Mouse (Mus musculus): ENCODE measurements around the gene Islr2. TPM values are rescaled to one million over a fixed set of nuclear protein-coding genes. Genes with fewer than 3 reads are reported as not detected.
A peak's percentile ranks its signal among the peaks of the same experiment; 100 is the strongest.

The Islr2 gene
- polyA plus RNA-seq, 1 experiment, result not detected

DNA sequence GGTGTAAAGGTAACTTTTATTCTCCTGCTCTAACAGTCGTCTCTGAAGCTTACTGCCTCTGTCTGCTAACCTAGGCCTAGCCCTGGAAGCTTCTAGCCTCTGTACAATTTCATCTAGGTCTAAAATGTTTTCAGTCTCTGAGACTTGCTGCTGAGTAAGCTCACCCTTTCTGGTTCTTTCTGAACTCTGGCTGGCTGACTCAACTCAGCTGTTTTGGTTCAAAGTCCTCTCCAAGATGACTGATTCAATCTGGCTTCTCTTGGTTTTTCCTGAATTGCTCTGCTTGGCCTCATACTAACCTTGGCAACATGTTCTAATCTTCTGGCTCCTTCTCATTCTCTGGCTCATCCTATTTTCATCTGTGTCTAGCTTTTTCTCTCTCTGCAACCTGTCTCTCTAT, 38.3 kb downstream of the Islr2 start:
- 95% methylated on average over 1 of the region's 1 CpGs for WGBS

DNA sequence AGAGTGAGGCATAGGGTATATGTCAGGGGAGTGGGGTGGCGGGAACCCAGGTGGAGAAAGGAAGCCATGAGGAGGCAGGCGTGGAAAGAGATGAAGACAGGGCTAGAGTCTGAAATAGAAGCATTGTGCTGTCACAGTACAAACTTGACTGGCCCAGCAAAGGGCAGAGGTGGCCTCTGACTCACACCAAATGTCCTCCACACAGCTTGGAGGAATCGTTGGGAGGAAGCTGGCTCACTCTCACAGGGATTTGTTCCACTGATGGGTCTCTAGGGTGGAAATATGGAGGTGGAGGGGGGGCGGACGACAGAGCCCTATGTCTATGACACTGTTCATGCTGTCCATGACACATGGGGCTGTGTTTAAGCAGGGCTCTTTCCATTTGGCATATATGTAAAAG, 41.0 kb downstream of the Islr2 start:
- TF ChIP-seq POLR2A (IDR thresholded peaks at IDR 0.05; ENCODE audit: insufficient read depth, low read depth, low read length) (no peak), CTCF (IDR thresholded peaks at IDR 0.05; ENCODE audit: insufficient read depth, low read depth, low read length) (no peak)
- WGBS, result 68% methylated on average over 5 of the region's 5 CpGs
- no peak overlapping the region for H3K4me3 ChIP-seq (ENCODE audit: insufficient read depth, low read depth, low read length)

More for the DNA sequence above, 38.3 kb downstream of the Islr2 start:
- H3K4me3 ChIP-seq (ENCODE audit: insufficient read depth, low read depth, low read length), result no peak overlapping the region
- H3K27ac ChIP-seq (ENCODE audit: insufficient read depth, low read depth, low read length), result no peak overlapping the region
- TF ChIP-seq POLR2A (IDR thresholded peaks at IDR 0.05; ENCODE audit: insufficient read depth, low read depth, low read length) (no peak), CTCF (IDR thresholded peaks at IDR 0.05; ENCODE audit: insufficient read depth, low read depth, low read length) (no peak)
- H3K4me1 ChIP-seq (ENCODE audit: control insufficient read depth, insufficient read depth, low read length), result peaks cover 7% of the 10 kb centered on the region

DNA sequence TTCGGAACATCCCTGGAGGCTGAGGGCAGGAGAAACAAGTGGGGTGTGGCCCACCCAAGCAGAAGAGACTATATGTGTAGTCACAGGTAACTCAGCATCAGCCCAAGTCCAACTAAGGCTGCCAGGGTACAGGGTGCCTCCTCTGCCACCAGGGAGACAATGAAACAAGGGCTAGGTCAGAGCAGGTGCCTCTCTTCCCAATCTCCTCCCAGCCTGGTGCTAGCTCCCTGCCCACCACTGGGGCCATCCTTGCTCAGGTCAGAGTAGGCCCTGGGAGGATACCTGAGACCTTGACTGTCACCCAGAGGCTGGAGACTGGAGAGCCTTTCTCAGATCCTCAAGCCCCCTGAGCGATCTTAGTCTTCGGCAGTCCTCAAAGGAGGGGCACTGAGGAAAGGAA, 41.9 kb downstream of the Islr2 start:
- TF ChIP-seq CTCF (IDR thresholded peaks at IDR 0.05; ENCODE audit: insufficient read depth, low read depth, low read length) (no peak), POLR2A (IDR thresholded peaks at IDR 0.05; ENCODE audit: insufficient read depth, low read depth, low read length) (no peak)
- Histone ChIP-seq H3K4me1 (ENCODE audit: control insufficient read depth, insufficient read depth, low read length) (peaks cover 23% of the 10 kb centered on the region), H3K4me3 (ENCODE audit: insufficient read depth, low read depth, low read length) (no peak overlapping the region), H3K27ac (ENCODE audit: insufficient read depth, low read depth, low read length) (no peak overlapping the region)
- 98% methylated on average over 3 of the region's 3 CpGs for WGBS

More for the DNA sequence above, 41.0 kb downstream of the Islr2 start:
- H3K27ac ChIP-seq (ENCODE audit: insufficient read depth, low read depth, low read length), result no peak overlapping the region
- H3K4me1 ChIP-seq (ENCODE audit: control insufficient read depth, insufficient read depth, low read length), result peaks cover 15% of the 10 kb centered on the region

DNA sequence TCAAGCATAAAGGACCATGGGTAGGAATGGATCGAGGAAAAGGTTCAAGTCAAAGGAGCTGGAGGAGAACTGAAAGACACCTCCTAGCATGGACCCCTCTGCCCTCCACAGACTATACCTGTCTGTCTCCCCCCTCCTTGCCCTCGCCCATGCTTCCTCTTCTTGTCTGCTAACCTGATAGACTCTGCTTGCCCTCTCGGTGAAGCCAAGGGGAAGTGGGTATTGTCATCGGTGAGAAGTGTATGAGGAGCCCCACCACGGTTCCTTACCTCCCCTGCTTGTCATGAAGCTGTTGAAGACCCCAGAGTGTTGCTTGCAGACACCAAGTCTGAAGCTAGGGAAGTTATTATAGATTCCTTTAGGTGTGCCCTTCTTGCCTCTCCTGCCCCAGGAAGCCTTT, 43.8 kb downstream of the Islr2 start:
- Histone ChIP-seq H3K4me3 (ENCODE audit: insufficient read depth, low read depth, low read length) (no peak overlapping the region), H3K27ac (ENCODE audit: insufficient read depth, low read depth, low read length) (no peak overlapping the region), H3K4me1 (ENCODE audit: control insufficient read depth, insufficient read depth, low read length) (peaks cover 26% of the 10 kb centered on the region)
- TF ChIP-seq POLR2A (IDR thresholded peaks at IDR 0.05; ENCODE audit: insufficient read depth, low read depth, low read length) (no peak), CTCF (IDR thresholded peaks at IDR 0.05; ENCODE audit: insufficient read depth, low read depth, low read length) (no peak)
- WGBS, result 94% methylated on average over 5 of the region's 5 CpGs

DNA sequence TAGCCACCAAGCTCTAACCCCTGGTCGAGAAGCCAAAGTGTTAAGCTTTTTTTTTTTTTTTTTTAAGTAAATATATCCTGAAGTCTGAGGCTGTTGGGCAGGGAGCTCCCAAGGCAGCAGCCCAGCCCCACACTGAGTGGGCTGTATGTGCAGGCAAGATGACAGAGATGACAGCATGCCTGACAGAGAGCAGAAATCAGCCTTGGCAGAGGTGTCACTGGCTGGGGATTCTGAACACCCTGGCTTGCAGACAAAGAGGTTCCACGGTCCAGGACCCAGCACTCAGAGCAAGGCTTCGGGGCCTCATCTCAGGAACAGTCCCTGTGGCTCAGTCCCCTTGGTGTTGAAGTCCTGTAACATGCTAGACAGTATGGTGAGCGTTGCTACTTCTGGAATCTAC, 44.3 kb downstream of the Islr2 start:
- Histone ChIP-seq H3K4me1 (ENCODE audit: control insufficient read depth, insufficient read depth, low read length) (peaks cover 26% of the 10 kb centered on the region), H3K4me3 (ENCODE audit: insufficient read depth, low read depth, low read length) (no peak overlapping the region), H3K27ac (ENCODE audit: insufficient read depth, low read depth, low read length) (no peak overlapping the region)
- 84% methylated on average over 4 of the region's 4 CpGs for WGBS
- no peak for TF ChIP-seq POLR2A (IDR thresholded peaks at IDR 0.05; ENCODE audit: insufficient read depth, low read depth, low read length)
- no peak for TF ChIP-seq CTCF (IDR thresholded peaks at IDR 0.05; ENCODE audit: insufficient read depth, low read depth, low read length)

DNA sequence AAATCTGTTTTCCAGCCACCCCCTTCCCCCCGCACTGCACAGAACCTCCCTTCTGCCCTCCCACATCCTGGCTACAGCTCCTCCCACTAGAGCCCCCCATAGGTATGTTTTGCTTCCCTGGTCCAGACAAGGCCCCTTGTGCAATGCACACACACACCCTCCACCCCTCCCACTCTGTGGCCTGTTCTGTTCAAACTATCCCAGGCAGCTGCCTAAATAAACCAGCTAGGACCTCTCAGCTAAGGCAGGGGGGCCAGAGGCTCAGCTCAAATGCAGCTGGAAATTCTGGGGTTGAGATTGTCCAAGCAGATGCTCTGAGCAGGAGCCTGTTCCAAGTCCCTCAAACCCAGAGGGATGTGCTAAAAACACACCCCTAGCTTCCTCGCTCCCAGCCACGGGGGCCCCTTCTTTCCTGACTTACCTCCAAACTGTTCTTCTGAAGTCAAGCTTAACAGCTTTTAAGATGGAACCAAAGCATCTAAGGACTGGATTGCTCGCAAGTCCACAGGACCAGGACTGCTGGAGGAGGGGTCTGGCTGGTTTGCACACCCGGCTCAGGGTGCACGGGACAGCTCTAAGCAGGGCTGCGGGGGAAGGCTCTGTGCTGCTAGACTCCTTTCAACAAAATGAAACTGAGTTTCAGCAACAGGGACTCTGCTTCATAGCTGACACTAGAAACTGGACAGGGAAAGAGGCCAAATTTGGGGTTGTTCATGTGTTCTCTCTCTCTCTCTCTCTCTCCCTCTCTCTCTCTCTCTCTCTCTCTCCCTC, 45.4 kb downstream of the Islr2 start:
- Histone ChIP-seq H3K27ac (ENCODE audit: insufficient read depth, low read depth, low read length) (peak overlapping the region; percentile 16; the same call in 1 of the 2 replicates), H3K4me3 (ENCODE audit: insufficient read depth, low read depth, low read length) (0 out of 2 replicates have a peak overlapping the region, but pooled peaks have one; percentile 6), H3K4me1 (ENCODE audit: control insufficient read depth, insufficient read depth, low read length) (peaks cover 26% of the 10 kb centered on the region)
- no peak for TF ChIP-seq CTCF (IDR thresholded peaks at IDR 0.05; ENCODE audit: insufficient read depth, low read depth, low read length)
- TF ChIP-seq POLR2A (IDR thresholded peaks at IDR 0.05; ENCODE audit: insufficient read depth, low read depth, low read length), result no peak
- 47% methylated on average over 7 of the region's 7 CpGs for WGBS

DNA sequence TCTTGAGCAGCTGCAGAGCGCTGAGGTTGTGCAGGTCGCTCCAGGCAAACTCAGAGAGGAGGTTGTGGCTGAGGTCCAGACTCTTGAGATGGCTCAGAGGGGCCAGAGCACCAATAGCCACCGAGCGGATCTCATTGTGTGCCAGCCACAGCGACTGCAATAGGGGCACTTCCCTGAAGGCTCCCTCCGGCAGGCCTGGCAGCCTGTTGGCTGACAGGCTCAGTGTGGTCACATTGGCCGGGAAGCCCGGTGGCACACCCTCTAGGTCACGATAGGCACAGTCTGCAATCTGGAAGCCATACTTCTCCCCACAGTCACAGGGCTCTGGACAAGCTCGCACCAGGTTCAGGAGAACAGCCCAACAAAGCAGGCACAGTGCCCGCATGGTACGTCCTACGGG, 46.3 kb downstream of the Islr2 start:
- no peak for TF ChIP-seq CTCF (IDR thresholded peaks at IDR 0.05; ENCODE audit: insufficient read depth, low read depth, low read length)
- no peak for TF ChIP-seq POLR2A (IDR thresholded peaks at IDR 0.05; ENCODE audit: insufficient read depth, low read depth, low read length)
- Histone ChIP-seq H3K27ac (ENCODE audit: insufficient read depth, low read depth, low read length) (no peak overlapping the region), H3K4me3 (ENCODE audit: insufficient read depth, low read depth, low read length) (no peak overlapping the region), H3K4me1 (ENCODE audit: control insufficient read depth, insufficient read depth, low read length) (peaks cover 29% of the 10 kb centered on the region)
- 79% methylated on average over 13 of the region's 13 CpGs for WGBS

DNA sequence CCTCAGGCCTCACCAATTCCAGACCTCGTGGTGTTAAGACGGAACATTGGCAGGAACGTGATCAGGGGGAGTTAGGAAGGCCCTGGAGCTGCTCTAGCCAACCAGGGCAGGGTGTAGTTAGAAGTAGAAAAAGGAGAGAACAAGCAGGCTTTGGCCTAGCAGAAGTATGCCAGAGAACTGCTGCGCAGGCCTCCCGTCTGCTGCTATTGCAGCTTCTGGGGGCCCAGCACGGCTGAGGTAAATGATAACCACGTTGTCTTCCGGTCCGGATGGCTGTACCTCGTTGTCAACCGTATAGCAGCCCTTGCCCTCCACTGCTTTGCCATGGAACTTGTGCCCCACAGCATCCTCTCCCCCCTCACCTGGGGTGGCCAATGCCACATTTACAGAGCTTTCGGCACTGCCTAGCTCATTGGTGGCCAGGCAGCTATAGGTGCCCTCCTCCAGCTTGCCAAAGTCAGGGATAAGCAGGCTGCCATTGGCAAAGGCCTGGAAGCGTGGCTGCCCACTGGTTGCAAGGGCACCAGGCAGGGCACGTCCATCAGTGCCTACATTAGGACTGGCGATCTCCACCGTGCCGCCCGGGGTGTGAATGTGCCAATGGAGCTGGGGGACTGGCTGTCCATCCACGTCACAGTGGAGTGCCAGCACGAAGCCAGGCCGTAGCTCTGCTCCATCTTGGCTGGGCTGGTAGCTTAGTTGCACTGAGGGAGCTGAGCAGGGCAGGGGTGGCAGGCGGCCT, 47.1 kb downstream of the Islr2 start:
- TF ChIP-seq CTCF (IDR thresholded peaks at IDR 0.05; ENCODE audit: insufficient read depth, low read depth, low read length) (no peak), POLR2A (IDR thresholded peaks at IDR 0.05; ENCODE audit: insufficient read depth, low read depth, low read length) (no peak)
- H3K4me3 ChIP-seq (ENCODE audit: insufficient read depth, low read depth, low read length), result no peak overlapping the region
- peaks cover 27% of the 10 kb centered on the region for H3K4me1 ChIP-seq (ENCODE audit: control insufficient read depth, insufficient read depth, low read length)
- WGBS, result 87% methylated on average over 22 of the region's 22 CpGs
- H3K27ac ChIP-seq (ENCODE audit: insufficient read depth, low read depth, low read length), result no peak overlapping the region

DNA sequence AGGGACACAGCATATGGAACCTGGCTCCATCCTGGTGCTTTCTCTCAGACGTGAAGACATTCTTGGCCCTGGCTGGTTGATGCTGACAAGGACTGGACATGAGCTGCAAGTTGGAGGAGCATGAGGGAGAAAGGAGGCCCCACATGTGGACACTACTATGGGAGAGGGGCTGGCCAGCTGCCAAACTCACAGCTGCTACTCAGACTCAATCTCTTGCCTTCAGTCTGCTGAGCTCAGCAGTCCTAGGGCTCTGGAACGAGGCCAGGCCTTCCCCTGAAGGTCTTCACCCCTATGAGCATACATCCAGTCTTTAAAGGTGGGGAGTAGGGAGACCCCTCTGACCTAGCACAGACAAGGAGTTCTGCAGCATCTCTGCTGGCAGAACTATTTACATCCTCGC, 48.8 kb downstream of the Islr2 start:
- 68% methylated on average over 3 of the region's 3 CpGs for WGBS
- TF ChIP-seq CTCF (IDR thresholded peaks at IDR 0.05; ENCODE audit: insufficient read depth, low read depth, low read length) (no peak), POLR2A (IDR thresholded peaks at IDR 0.05; ENCODE audit: insufficient read depth, low read depth, low read length) (no peak)
- Histone ChIP-seq H3K4me1 (ENCODE audit: control insufficient read depth, insufficient read depth, low read length) (peaks cover 27% of the 10 kb centered on the region), H3K4me3 (ENCODE audit: insufficient read depth, low read depth, low read length) (no peak overlapping the region), H3K27ac (ENCODE audit: insufficient read depth, low read depth, low read length) (no peak overlapping the region)
